Mouse (Mus musculus): Measurements from ENCODE around the gene Ren1.

- no peak for TF ChIP-seq CTCF (IDR thresholded peaks at IDR 0.05; ENCODE audit: extremely low read depth, insufficient read length, insufficient replicate concordance, low read depth, low read length)
- no peak for TF ChIP-seq POLR2A (IDR thresholded peaks at IDR 0.05; ENCODE audit: low read depth, low read length)
Measured at GRCm38 (mm10) chr1:133347693-133348520, 2.4 kb upstream of the Ren1 start.
